Mouse (Mus musculus) layer of hippocampus, adult 8-10 months (tissue): Measurements from ENCODE around the gene Gm49450. TPM values are rescaled to one million over a fixed set of nuclear protein-coding genes. Genes with fewer than 3 reads are reported as not detected.

Source experiments
- DNase-seq, 2 experiments: peaks; one replicate each; pipeline ENCODE4 v3.0.0; 2022; ENCODE audit warnings: low spot score in 2 of 2
- total RNA-seq, 4 experiments: library from RNA; stranded (reverse); gene quantifications; 2 replicates each; pipeline ENCODE4 v1.2.4; 2022

Gm49450 gene
- not detected for total RNA-seq

GRCm38 (mm10) chr15:98953401-98954356 is at the start of gene Gm49450, which contains the start of gene Tuba1a:
Gene Gm49450, minus strand, starts transcription at chr15:98953551.
Gene Tuba1a, minus strand, starts transcription at chr15:98953703.
- peak; percentile 97 for DNase-seq

- no peak for DNase-seq
Measured at GRCm38 (mm10) chr15:99001451-99001931, 48.1 kb upstream of the Gm49450 start.

DNA sequence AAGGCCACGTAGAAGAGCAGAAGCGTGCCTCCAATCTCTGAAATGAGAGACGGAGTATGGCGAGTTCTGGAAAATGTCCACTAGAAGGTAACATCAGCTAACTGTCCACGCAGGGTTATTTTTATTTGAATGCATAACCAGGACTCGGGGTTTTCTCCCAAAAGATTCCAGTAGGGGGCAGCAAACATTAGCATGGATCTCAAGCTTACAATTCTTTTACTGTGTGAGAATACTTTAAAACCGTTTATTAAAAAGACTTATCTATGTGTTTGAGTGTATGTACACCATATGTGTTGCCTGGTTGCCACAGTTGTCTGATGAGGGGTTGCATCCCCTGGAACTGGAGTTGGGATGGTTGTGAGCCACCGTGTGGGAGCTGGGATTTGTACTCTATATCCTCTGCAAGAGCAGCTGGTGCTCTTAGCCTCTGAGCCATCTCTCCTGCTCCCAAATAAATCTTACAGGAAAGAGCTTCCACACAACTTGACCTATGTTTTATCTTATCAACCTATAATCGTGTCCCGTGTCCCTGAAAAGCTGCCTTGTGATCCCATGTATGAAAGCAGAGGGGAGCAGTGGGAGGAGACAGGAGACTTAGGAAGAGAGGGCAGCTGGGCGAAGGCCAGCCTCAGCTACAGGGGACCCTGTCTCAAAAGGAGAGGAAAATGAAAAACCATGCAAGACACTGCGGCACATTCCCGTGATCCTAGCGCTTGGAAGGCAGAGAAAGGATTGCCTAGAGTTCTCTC is 47.4 kb upstream of the Gm49450 start:
- no peak for DNase-seq

- no peak for DNase-seq
Measured at GRCm38 (mm10) chr15:98998775-98999157, 45.4 kb upstream of the Gm49450 start.

DNA sequence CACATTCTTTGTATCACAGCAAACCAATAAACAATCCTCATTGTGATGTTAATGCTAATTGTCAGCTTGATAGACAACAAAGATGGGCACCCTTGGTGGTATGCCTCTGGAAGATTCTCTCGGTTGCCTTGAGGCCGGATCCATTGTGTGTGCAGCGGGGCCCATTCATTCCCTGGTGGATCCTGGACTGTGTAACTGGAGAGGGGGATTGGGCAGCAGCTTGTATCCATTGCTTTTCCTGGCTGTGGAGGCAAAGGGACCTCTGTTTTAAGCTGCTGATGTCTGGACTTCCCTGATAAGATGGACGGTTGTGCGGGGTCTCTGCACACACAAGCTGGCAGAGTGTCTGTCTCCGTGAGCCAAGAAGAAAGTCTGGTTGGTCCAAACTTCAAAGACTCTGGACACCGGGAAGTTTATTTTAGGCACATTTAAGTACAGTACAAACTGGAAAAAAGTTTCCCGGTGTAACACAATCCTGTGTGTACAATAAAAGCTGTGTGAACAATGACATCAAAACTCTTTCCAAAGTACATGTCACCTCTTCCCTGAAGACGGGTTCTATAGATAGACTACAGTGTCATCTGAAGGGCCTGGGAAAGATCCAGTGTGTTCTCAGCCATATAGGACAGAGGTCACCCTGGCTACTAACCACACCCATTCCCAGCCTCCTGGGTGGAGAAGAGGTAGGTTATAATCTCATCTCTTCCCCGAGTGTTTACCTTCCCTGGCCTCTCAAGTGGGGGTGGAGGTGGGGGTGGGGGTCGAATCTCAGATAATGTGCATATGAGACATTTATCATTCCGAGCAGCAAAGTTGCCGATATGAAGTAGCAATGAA is 44.8 kb upstream of the Gm49450 start:
- no peak for DNase-seq

DNA sequence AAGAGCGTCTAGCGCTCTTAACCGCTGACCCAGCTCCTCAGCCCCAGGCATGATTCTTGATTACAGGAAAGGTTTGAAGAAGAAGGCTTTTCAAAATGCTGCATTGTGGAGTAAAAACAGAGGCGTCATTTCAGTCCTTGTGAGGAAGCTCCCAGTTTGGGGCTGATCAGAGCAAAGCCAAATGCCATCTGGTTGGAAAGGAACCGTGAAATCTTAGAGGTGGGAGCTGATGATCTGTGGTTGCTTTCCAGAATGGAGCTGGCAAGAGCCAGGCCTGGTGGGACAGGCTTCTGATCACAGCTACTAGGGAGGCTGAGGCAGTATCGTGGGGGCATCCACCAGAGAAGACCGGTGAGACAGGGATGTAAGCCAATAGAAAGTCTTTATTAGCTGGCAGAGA is 43.5 kb upstream of the Gm49450 start:
- DNase-seq: no peak

GRCm38 (mm10) chr15:98994957-98995520 is 41.7 kb upstream of the Gm49450 start:
- DNase-seq: no peak

DNA sequence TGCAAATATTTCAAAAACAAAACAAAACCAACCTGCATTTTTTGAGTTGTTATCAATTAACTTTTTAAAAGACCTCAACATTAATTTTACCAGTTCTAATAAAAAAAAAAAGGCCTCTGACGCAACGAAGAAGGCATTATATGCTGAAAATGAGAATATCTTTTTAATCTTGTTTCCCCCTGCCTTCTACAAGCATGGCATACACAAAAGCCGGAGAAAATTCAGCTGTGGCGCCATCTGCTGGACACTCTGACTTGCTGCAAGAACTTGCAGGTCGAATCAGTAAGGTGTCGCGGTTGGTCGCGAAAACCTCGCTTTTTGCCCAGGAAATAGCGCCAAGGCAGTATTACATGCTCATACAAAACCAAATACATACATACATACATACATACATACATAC is 40.5 kb upstream of the Gm49450 start:
- DNase-seq: peak; percentile 82 to 87

GRCm38 (mm10) chr15:98993093-98993793 is 39.9 kb upstream of the Gm49450 start:
- DNase-seq: peak; percentile 88 to 95

- DNase-seq: peak; percentile 77 to 88
Measured at GRCm38 (mm10) chr15:98992086-98992912, 38.9 kb upstream of the Gm49450 start.

GRCm38 (mm10) chr15:98991540-98992050 is 38.2 kb upstream of the Gm49450 start:
- no peak for DNase-seq

GRCm38 (mm10) chr15:98990669-98991539 is 37.6 kb upstream of the Gm49450 start:
- no peak for DNase-seq

- no peak for DNase-seq
Measured at GRCm38 (mm10) chr15:98989701-98990430, 36.5 kb upstream of the Gm49450 start.

GRCm38 (mm10) chr15:98988787-98989186 is 35.4 kb upstream of the Gm49450 start:
- DNase-seq: no peak

GRCm38 (mm10) chr15:98987661-98988181 is 34.4 kb upstream of the Gm49450 start:
- DNase-seq: no peak

GRCm38 (mm10) chr15:98987077-98987630 is 33.8 kb upstream of the Gm49450 start:
- DNase-seq: no peak
